Mouse (Mus musculus): ENCODE results near the gene Olfr1136. TPM values are rescaled to one million over a fixed set of nuclear protein-coding genes. Genes with fewer than 3 reads are reported as not detected.

Gene Olfr1136
- not detected in 2 replicates for polyA plus RNA-seq (2012; rRNA removed)

GRCm38 (mm10) chr2:87693847-87694246, at the start of gene Olfr1136:
Gene Olfr1136 (minus strand): TSS chr2:87693947.

DNA sequence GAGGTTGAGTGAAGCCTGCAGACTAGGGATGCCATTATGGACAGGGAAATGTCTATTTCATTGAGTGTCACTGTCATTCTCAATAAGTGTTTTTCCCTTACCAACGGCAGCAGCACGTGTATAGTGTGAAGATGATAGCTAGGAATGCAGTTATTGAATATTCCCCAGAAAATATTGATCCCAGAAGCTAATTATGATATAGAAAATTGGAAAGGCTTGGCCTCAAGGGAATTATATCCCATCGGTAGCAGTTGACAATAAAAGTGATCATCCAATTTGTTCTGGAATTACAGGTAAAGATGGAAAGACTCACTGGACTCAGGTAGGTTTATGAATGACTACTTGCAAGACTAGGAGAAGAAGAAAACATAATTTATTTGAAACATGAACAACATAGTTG, 49.7 kb upstream of the Olfr1136 start, which contains the start of gene Olfr1140:
TSS of gene Olfr1140 (plus strand) at position 301 of the 400 bp plus-strand sequence.

DNA sequence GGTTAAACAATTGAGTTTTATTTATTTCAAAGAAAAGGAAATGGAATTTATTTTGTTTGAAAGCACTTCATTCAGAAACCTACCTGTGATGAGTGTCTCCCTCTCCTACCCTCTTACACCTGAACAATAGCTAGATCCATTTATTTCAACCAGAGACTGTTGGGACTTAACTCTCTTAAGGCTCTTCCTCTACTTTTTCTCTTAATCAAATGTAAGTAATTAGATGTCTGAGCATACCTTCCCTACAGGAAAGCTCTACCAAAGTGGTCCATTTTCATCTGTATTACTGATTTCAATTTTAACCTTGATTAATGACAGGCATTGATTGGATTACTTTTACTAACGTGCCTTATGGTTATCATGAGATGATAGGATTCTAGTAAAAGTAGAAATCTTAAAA, 46.1 kb upstream of the Olfr1136 start, which contains the start of gene Olfr1138:
TSS of gene Olfr1138 (minus strand) at position 101 of the 400 bp plus-strand sequence.

GRCm38 (mm10) chr2:87713079-87713478, 19.3 kb upstream of the Olfr1136 start, which contains the start of gene Olfr1137:
Gene Olfr1137 (minus strand): TSS chr2:87713179.

GRCm38 (mm10) chr2:87673564-87673963, 20.2 kb downstream of the Olfr1136 start, which contains the start of gene Olfr1135:
Gene Olfr1135 (minus strand): TSS chr2:87673664.

GRCm38 (mm10) chr2:87658360-87658759, 35.4 kb downstream of the Olfr1136 start, which contains the start of gene Olfr1134:
Gene Olfr1134 (minus strand): TSS chr2:87658460.

DNA sequence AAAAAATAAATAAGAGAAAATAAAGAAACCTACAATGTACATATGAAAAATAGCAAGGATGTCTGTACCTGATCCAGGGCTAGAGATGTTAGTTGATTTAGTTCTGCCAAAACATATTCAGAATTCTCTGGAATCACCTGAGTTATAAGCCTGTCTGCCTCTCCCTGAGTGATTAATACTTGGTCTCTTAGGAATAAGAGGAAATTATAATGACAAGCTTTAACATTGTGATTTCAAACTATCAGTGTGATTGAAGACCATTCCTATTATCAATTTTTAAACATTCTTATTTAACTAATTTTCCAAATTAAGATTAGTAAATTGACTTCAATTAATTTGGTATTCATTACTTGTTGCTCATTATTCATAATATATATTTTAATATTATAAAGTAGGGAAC, 46.5 kb downstream of the Olfr1136 start, which contains the start of gene Olfr1133:
TSS of gene Olfr1133 (minus strand) at position 101 of the 400 bp plus-strand sequence.

Other genes with a start within 250 kb of the Olfr1136 start
- gene Olfr1126, start 240.0 kb downstream of the Olfr1136 start, polyA plus RNA-seq (2012; rRNA removed): not detected in 2 replicates
- not detected in 2 replicates for gene Pramel7, start 196.9 kb downstream of the Olfr1136 start, polyA plus RNA-seq (2012; rRNA removed)
- gene Pramel6, start 187.4 kb downstream of the Olfr1136 start, polyA plus RNA-seq (2012; rRNA removed): not detected in 2 replicates
- not detected in 2 replicates for gene Olfr153, start 162.2 kb downstream of the Olfr1136 start, polyA plus RNA-seq (2012; rRNA removed)
- not detected in 2 replicates for gene Olfr1128, start 148.4 kb downstream of the Olfr1136 start, polyA plus RNA-seq (2012; rRNA removed)
- not detected in 2 replicates for gene Olfr1129, start 120.0 kb downstream of the Olfr1136 start, polyA plus RNA-seq (2012; rRNA removed)
- not detected in 2 replicates for gene Olfr1130, start 87.7 kb downstream of the Olfr1136 start, polyA plus RNA-seq (2012; rRNA removed)
- not detected in 2 replicates for gene Olfr1131, start 66.8 kb downstream of the Olfr1136 start, polyA plus RNA-seq (2012; rRNA removed)
- not detected in 2 replicates for gene Olfr1132, start 56.4 kb downstream of the Olfr1136 start, polyA plus RNA-seq (2012; rRNA removed)
- not detected in 2 replicates for gene Olfr1133, start 46.6 kb downstream of the Olfr1136 start, polyA plus RNA-seq (2012; rRNA removed)
- gene Olfr1134, start 35.5 kb downstream of the Olfr1136 start, polyA plus RNA-seq (2012; rRNA removed): not detected in 2 replicates
- gene Olfr1135, start 20.3 kb downstream of the Olfr1136 start, polyA plus RNA-seq (2012; rRNA removed): not detected in 2 replicates
- not detected in 2 replicates for gene Olfr1137, start 19.2 kb upstream of the Olfr1136 start, polyA plus RNA-seq (2012; rRNA removed)
- gene Olfr1138, start 46.0 kb upstream of the Olfr1136 start, polyA plus RNA-seq (2012; rRNA removed): not detected in 2 replicates
- not detected in 2 replicates for gene Olfr1140, start 49.8 kb upstream of the Olfr1136 start, polyA plus RNA-seq (2012; rRNA removed)
- not detected in 2 replicates for gene Olfr1141, start 60.0 kb upstream of the Olfr1136 start, polyA plus RNA-seq (2012; rRNA removed)
- not detected in 2 replicates for gene Olfr152, start 85.5 kb upstream of the Olfr1136 start, polyA plus RNA-seq (2012; rRNA removed)
- gene Olfr1143, start 106.6 kb upstream of the Olfr1136 start, polyA plus RNA-seq (2012; rRNA removed): not detected in 2 replicates
- not detected in 2 replicates for gene Olfr1145, start 115.9 kb upstream of the Olfr1136 start, polyA plus RNA-seq (2012; rRNA removed)
- not detected in 2 replicates for gene Olfr1148, start 136.6 kb upstream of the Olfr1136 start, polyA plus RNA-seq (2012; rRNA removed)
- gene Olfr1150-ps1, start 150.0 kb upstream of the Olfr1136 start, polyA plus RNA-seq (2012; rRNA removed): not detected in 2 replicates
- gene Olfr1151, start 161.9 kb upstream of the Olfr1136 start, polyA plus RNA-seq (2012; rRNA removed): not detected in 2 replicates
- gene Olfr1152, start 172.5 kb upstream of the Olfr1136 start, polyA plus RNA-seq (2012; rRNA removed): 0.01 TPM in 2 replicates
- gene Olfr1153, start 201.0 kb upstream of the Olfr1136 start, polyA plus RNA-seq (2012; rRNA removed): not detected in 2 replicates
- gene Olfr1154, start 211.2 kb upstream of the Olfr1136 start, polyA plus RNA-seq (2012; rRNA removed): not detected in 2 replicates